Mouse (Mus musculus) small intestine, adult 10 weeks (tissue): Measurements from ENCODE around the gene Gm3636. TPM values are rescaled to one million over a fixed set of nuclear protein-coding genes. Genes with fewer than 3 reads are reported as not detected.

Experiments
- polyA plus RNA-seq: library from polyadenylated mRNA; stranded (reverse); fragments of 350-450 nt; fragmentation: Illumina TruSeq; extraction: RNeasy Lipid Tissue Mini Kit (QIAGEN cat#74804); gene quantifications from one replicate; pipeline ENCODE4 v1.2.3, GENCODE M21; 2014; ENCODE audit warnings: low replicate concordance

Gene Gm3636
- 5.2 TPM for polyA plus RNA-seq

GRCm38 (mm10) chr14:6742232-6742631, at the start of gene Gm3636:
Gm3636 (minus strand) TSS chr14:6742332.

GRCm38 (mm10) chr14:6774311-6774710, 32.2 kb upstream of the Gm3636 start, which contains the start of gene Gm8362:
Gm8362 (minus strand) TSS chr14:6774411.

GRCm38 (mm10) chr14:6720151-6720550, 22.0 kb downstream of the Gm3636 start, which contains the start of gene Gm8050:
Gm8050 (minus strand) TSS chr14:6720251.

Other genes starting within 250 kb of the Gm3636 start
- gene Gm8356, start 205.0 kb downstream of the Gm3636 start, polyA plus RNA-seq: not detected
- not detected for gene Gm3629, start 151.7 kb downstream of the Gm3636 start, polyA plus RNA-seq
- not detected for gene Gm3460, start 119.9 kb downstream of the Gm3636 start, polyA plus RNA-seq
- not detected for gene Gm10251, start 58.2 kb downstream of the Gm3636 start, polyA plus RNA-seq
- 0.56 TPM for gene Gm8050, start 22.1 kb downstream of the Gm3636 start, polyA plus RNA-seq
- not detected for gene Gm8362, start 32.1 kb upstream of the Gm3636 start, polyA plus RNA-seq
- gene Gm3642, start 98.0 kb upstream of the Gm3636 start, polyA plus RNA-seq: not detected
- 0.22 TPM for gene Gm3667, start 147.6 kb upstream of the Gm3636 start, polyA plus RNA-seq
- gene Gm6356, start 231.5 kb upstream of the Gm3636 start, polyA plus RNA-seq: not detected